Mouse (Mus musculus) limb, embryonic 11.5 days (tissue): ENCODE data around the gene Zkscan8. TPM values are rescaled to one million over a fixed set of nuclear protein-coding genes. Genes with fewer than 3 reads are reported as not detected.
A peak's percentile ranks its signal among the peaks of the same experiment; 100 is the strongest.
"Not testable (repeated sequence)": the region's sequence is repeated elsewhere in the genome, so short reads cannot be mapped to it uniquely, and the experiment has no call there.

Experiments used
- ATAC-seq: fragments of 200-750 bp; cut with Nextera tagmentation; 2 replicates; pipeline ENCODE4 v1.8.0; 2017; ENCODE audit warnings: low read depth; ENCODE audit not compliant: insufficient number of reproducible peaks, low FRiP score, low TSS enrichment
- DNase-seq: peaks from one replicate; pipeline ENCODE4 v3.0.0-alpha.2; 2015; ENCODE audit warnings: low spot score
- H3K27ac ChIP-seq: fragments of 300-500 bp; sonication (generic); replicated peaks from 2 replicates; pipeline ENCODE4 v1.5.1; 2014; ENCODE audit warnings: low read depth, mild to moderate bottlenecking, low read length
- H3K27me3 ChIP-seq: fragments of 300-500 bp; sonication (generic); 2 replicates; pipeline ENCODE4 v1.6.1; 2014; ENCODE audit warnings: mild to moderate bottlenecking, low read length, mixed read lengths; ENCODE audit not compliant: control insufficient read depth, insufficient read depth
- H3K36me3 ChIP-seq: fragments of 300-500 bp; sonication (generic); 2 replicates; pipeline ENCODE4 v1.6.1; 2014; ENCODE audit warnings: mild to moderate bottlenecking, low read length, moderate library complexity, mixed read lengths; ENCODE audit not compliant: control insufficient read depth, insufficient read depth
- H3K4me1 ChIP-seq: fragments of 300-500 bp; sonication (generic); 2 replicates; pipeline ENCODE4 v1.6.1; 2014; ENCODE audit warnings: low read length, mixed read lengths; ENCODE audit not compliant: control insufficient read depth, insufficient read depth
- H3K4me2 ChIP-seq: fragments of 300-500 bp; sonication (generic); 2 replicates; pipeline ENCODE4 v1.6.1; 2014; ENCODE audit warnings: low read depth, mild to moderate bottlenecking, moderate library complexity; ENCODE audit not compliant: severe bottlenecking
- H3K4me3 ChIP-seq: fragments of 300-500 bp; sonication (generic); 2 replicates; pipeline ENCODE4 v1.5.1; 2014; ENCODE audit warnings: low read depth, low read length
- H3K9ac ChIP-seq: fragments of 300-500 bp; sonication (generic); 2 replicates; pipeline ENCODE4 v1.6.1; 2014; ENCODE audit warnings: mild to moderate bottlenecking, low read length
- H3K9me3 ChIP-seq: fragments of 300-500 bp; sonication (generic); 2 replicates; pipeline ENCODE4 v1.6.1; 2016; ENCODE audit warnings: low read length; ENCODE audit not compliant: control insufficient read depth
- WGBS: fragments of 180-500 bp; shearing (Covaris S2); extraction: QIAGEN DNeasy Blood & Tissue Kit; methylation state at CpG from one replicate; pipeline ENCODE4 v1.1.7; 2014; 5-methylcytosine and 5-hydroxymethylcytosine counted together
- polyA plus RNA-seq: library from polyadenylated mRNA; unstranded; fragments of >200 nt; fragmentation: Nextera tagmentation; extraction: Ambion mirVana; gene quantifications from 2 replicates; pipeline ENCODE4 v1.2.1, GENCODE M21; 2014

Gene Zkscan8
- polyA plus RNA-seq, 1 experiment from 2014 or later = 9.6 TPM

- not testable (repeated sequence) for H3K9ac ChIP-seq, H3K27me3 ChIP-seq, H3K27ac ChIP-seq, H3K36me3 ChIP-seq, ATAC-seq, DNase-seq, H3K4me3 ChIP-seq, H3K4me2 ChIP-seq, H3K4me1 ChIP-seq, H3K9me3 ChIP-seq
- WGBS = 94% methylated on average over 17 of the region's 17 CpGs
These were observed 29.7 kb downstream of the Zkscan8 start, which contains the start of gene Gm11273 for GRCm38 (mm10) chr13:21501182-21501581. Gm11273 (minus strand) TSS chr13:21501418.

GRCm38 (mm10) chr13:21495080-21495479 is 35.8 kb downstream of the Zkscan8 start, which contains the start of gene AK157302:
AK157302 (plus strand) TSS chr13:21495223.
- ATAC-seq (no peak), DNase-seq (no peak)
- Histone ChIP-seq H3K27me3 (no peaks in the 10 kb centered on the region), H3K36me3 (no peaks in the 10 kb centered on the region), H3K9ac (no peak within 1 kb of the TSS), H3K4me1 (no peaks in the 10 kb centered on the region), H3K4me2 (no peak within 1 kb of the TSS), H3K27ac (no peak within 1 kb of the TSS), H3K9me3 (no peaks in the 10 kb centered on the region), H3K4me3 (no peak within 1 kb of the TSS)
- 94% methylated on average over 21 of the region's 21 CpGs for WGBS

- H3K36me3 ChIP-seq = no peaks in the 10 kb centered on the region
- no peaks in the 10 kb centered on the region for H3K9me3 ChIP-seq
- H3K9ac ChIP-seq = no peak overlapping the region
- DNase-seq (no peak), ATAC-seq (no peak)
- H3K4me1 ChIP-seq = no peaks in the 10 kb centered on the region
- no peaks in the 10 kb centered on the region for H3K27me3 ChIP-seq
- no peak overlapping the region for H3K27ac ChIP-seq
- no peak overlapping the region for H3K4me2 ChIP-seq
- no peak overlapping the region for H3K4me3 ChIP-seq
- WGBS = 93% methylated on average over 5 of the region's 5 CpGs
These were observed 38.1 kb downstream of the Zkscan8 start for GRCm38 (mm10) chr13:21492847-21493246.

GRCm38 (mm10) chr13:21486881-21487280 is 44.0 kb downstream of the Zkscan8 start:
- H3K9ac ChIP-seq = no peak overlapping the region
- no peak overlapping the region for H3K4me3 ChIP-seq
- no peak overlapping the region for H3K27ac ChIP-seq
- no peaks in the 10 kb centered on the region for H3K9me3 ChIP-seq
- H3K27me3 ChIP-seq = no peaks in the 10 kb centered on the region
- H3K4me1 ChIP-seq = no peaks in the 10 kb centered on the region
- no peak for ATAC-seq
- H3K36me3 ChIP-seq = no peaks in the 10 kb centered on the region
- H3K4me2 ChIP-seq = no peak overlapping the region
- no peak for DNase-seq
- 91% methylated on average over 1 of the region's 1 CpGs for WGBS

GRCm38 (mm10) chr13:21478759-21479670 is 51.9 kb downstream of the Zkscan8 start, which contains the start of the genes Zkscan4 and Gm10065:
Zkscan4 (plus strand) TSS chr13:21478907.
Gm10065 (minus strand) TSS chr13:21479441.
- WGBS = 3% methylated on average over 29 of the region's 31 CpGs
- H3K36me3 ChIP-seq, H3K27ac ChIP-seq: not testable (repeated sequence)

GRCm38 (mm10) chr13:21472427-21472826 is 58.5 kb downstream of the Zkscan8 start:
- no peak overlapping the region for H3K4me2 ChIP-seq
- WGBS = 46% methylated on average over 4 of the region's 4 CpGs

More at GRCm38 (mm10) chr13:21478759-21479670, 51.9 kb downstream of the Zkscan8 start, which contains the start of the genes Zkscan4 and Gm10065:
- peak; percentile 84 for ATAC-seq
- Histone ChIP-seq H3K4me3 (peak within 1 kb of the TSS; percentile 46), H3K4me2 (peak within 1 kb of the TSS; percentile 74), H3K9ac (peak within 1 kb of the TSS; percentile 60)
- not testable (repeated sequence) for H3K9me3 ChIP-seq, H3K27me3 ChIP-seq, H3K4me1 ChIP-seq
- peak; percentile 72 for DNase-seq

GRCm38 (mm10) chr13:21469097-21469496 is 61.8 kb downstream of the Zkscan8 start:
- Histone ChIP-seq H3K9ac (no peak overlapping the region), H3K4me2 (no peak overlapping the region; the same call in 1 of the 2 replicates), H3K27ac (no peak overlapping the region), H3K36me3 (no peaks in the 10 kb centered on the region), H3K9me3 (no peaks in the 10 kb centered on the region), H3K27me3 (no peaks in the 10 kb centered on the region), H3K4me1 (no peaks in the 10 kb centered on the region), H3K4me3 (no peak overlapping the region)
- DNase-seq = no peak
- ATAC-seq = no peak
- 40% methylated on average over 9 of the region's 9 CpGs for WGBS

More at GRCm38 (mm10) chr13:21472427-21472826, 58.5 kb downstream of the Zkscan8 start:
- no peak overlapping the region for H3K9ac ChIP-seq
- no peak overlapping the region for H3K4me3 ChIP-seq
- H3K27ac ChIP-seq = no peak overlapping the region
- no peak for DNase-seq
- H3K4me1 ChIP-seq = no peaks in the 10 kb centered on the region
- no peaks in the 10 kb centered on the region for H3K9me3 ChIP-seq
- no peaks in the 10 kb centered on the region for H3K36me3 ChIP-seq
- no peak for ATAC-seq
- no peaks in the 10 kb centered on the region for H3K27me3 ChIP-seq

- Histone ChIP-seq H3K4me3 (peak within 1 kb of the TSS; percentile 54), H3K36me3 (no peaks in the 10 kb centered on the region), H3K9ac (peak within 1 kb of the TSS; percentile 74), H3K4me2 (peak within 1 kb of the TSS; percentile 88), H3K27me3 (no peaks in the 10 kb centered on the region), H3K27ac (no peak within 1 kb of the TSS), H3K4me1 (no peaks in the 10 kb centered on the region), H3K9me3 (no peaks in the 10 kb centered on the region)
- ATAC-seq (peak; percentile 97), DNase-seq (peak; percentile 87)
- 1% methylated on average over 54 of the region's 54 CpGs for WGBS
These were observed 62.6 kb downstream of the Zkscan8 start, which contains the start of gene Nkapl for GRCm38 (mm10) chr13:21468061-21469019. Nkapl (minus strand) TSS chr13:21468509.
